ENCODE assay signal across 22 mouse cellular contexts in genomic region chr12:111087066-111087465, GRCm38 (mm10). TPM values are rescaled to one million over a fixed set of nuclear protein-coding genes. Genes with fewer than 3 reads are reported as not detected.
DNase-seq lines count a peak whose midpoint lies in the region; ATAC-seq and TF ChIP-seq lines count a peak whose summit lies in the region.
"Had no signal": no experiment of that assay in that cellular context is flagged by ENCODE, and none has a peak within 500 bp of the region (broad histone marks: within the 10 kb centered on the region; RNA-seq: fewer than 3 reads in every experiment).

No protein-coding gene starts in this region.

- H3K9ac ChIP-seq in forebrain, postnatal 0 days = no peak overlapping the region
- H3K9ac ChIP-seq: embryonic facial prominence, embryonic 13.5 days; forebrain, embryonic 13.5 days; forebrain, embryonic 15.5 days had no signal

- H3K4me3 ChIP-seq in layer of hippocampus, adult 2 months = no peak overlapping the region
- H3K4me3 ChIP-seq in forebrain, postnatal 0 days (ENCODE audit: low read depth, low read length) = no peak overlapping the region
- H3K4me3 ChIP-seq: embryonic facial prominence, embryonic 13.5 days; forebrain, embryonic 13.5 days; forebrain, embryonic 15.5 days had no signal

- no peaks in the 10 kb centered on the region for H3K27me3 ChIP-seq in forebrain, postnatal 0 days (ENCODE audit: insufficient read depth, low read length)
- H3K27me3 ChIP-seq: CH12.LX; embryonic facial prominence, embryonic 13.5 days; forebrain, embryonic 13.5 days; forebrain, embryonic 15.5 days; Patski had no signal

- peak overlapping the region; percentile 86 for H3K27ac ChIP-seq in layer of hippocampus, adult 2 months
- H3K27ac ChIP-seq in forebrain, postnatal 0 days (ENCODE audit: low read depth, low read length) = no peak overlapping the region
- H3K27ac ChIP-seq: embryonic facial prominence, embryonic 13.5 days; forebrain, embryonic 13.5 days; forebrain, embryonic 15.5 days had no signal

- no peaks in the 10 kb centered on the region for H3K9me3 ChIP-seq in forebrain, postnatal 0 days (ENCODE audit: low read length)
- H3K9me3 ChIP-seq: embryonic facial prominence, embryonic 13.5 days; forebrain, embryonic 13.5 days; forebrain, embryonic 15.5 days had no signal

- 0 out of 2 replicates have a peak, but pooled peaks cover 2% of the 10 kb centered on the region for H3K4me1 ChIP-seq in forebrain, postnatal 0 days (ENCODE audit: insufficient read depth)

- H3K36me3 ChIP-seq in forebrain, postnatal 0 days (ENCODE audit: insufficient read depth) = peaks cover 6% of the 10 kb centered on the region; the same call in 1 of the 2 replicates

- ATAC-seq in forebrain, postnatal 0 days = no peak
- ATAC-seq: activated CD4-positive, CD25-positive, alpha-beta regulatory T cell, adult 4 months; CD4-positive, CD25-positive, alpha-beta regulatory T cell, adult 4 months; forebrain, embryonic 13.5 days; forebrain, embryonic 15.5 days; Patski had no signal

- DNase-seq in heart, adult 11 months = peak; percentile 45
- DNase-seq in heart, postnatal 10 days = no peak
- no peak for DNase-seq in layer of hippocampus, adult 2 months (ENCODE audit: low spot score in 2 of 2)
- DNase-seq in layer of hippocampus, postnatal 14 days (ENCODE audit: low spot score in 2 of 2) = no peak
- DNase-seq in A20 (ENCODE audit: low read depth, low spot score) = peak; percentile 10
- no peak for DNase-seq in forebrain, postnatal 0 days
- DNase-seq: adrenal gland, adult 8-10 months; adrenal gland, postnatal 14 days; adrenal gland, postnatal 36 days; B cell, adult 2 months; cerebellum, adult 11-12 months; cerebellum, adult 2 months; cerebellum, adult 9-10 months; cerebellum, postnatal 10 days; cerebellum, postnatal 25 days had no signal

- H3K4me2 ChIP-seq in forebrain, postnatal 0 days (ENCODE audit: low read depth) = no peak overlapping the region
- H3K4me2 ChIP-seq: embryonic facial prominence, embryonic 13.5 days; forebrain, embryonic 13.5 days; forebrain, embryonic 15.5 days had no signal

- intact Hi-C loops in heart, postnatal 10 days (cut with DNase I) = loop anchor here (5.0 kb wide), 3 partner anchors 75 to 180 kb away; no protein-coding TSS in a partner anchor

- TF ChIP-seq CTCF in layer of hippocampus, adult 2 months (conservative IDR thresholded peaks at IDR 0.05) = no peak
- TF ChIP-seq CTCF in forebrain, postnatal 0 days (IDR thresholded peaks at IDR 0.05; ENCODE audit: low read depth) = no peak

- WGBS in forebrain, postnatal 0 days = 91% methylated on average over 1 of the region's 1 CpGs

RNA-seq across cellular contexts. Expression of gene Rcor1, which starts 47.9 kb away (rescaled TPM):
- total RNA-seq in heart, postnatal 10 days (2021) = 10 to 100 TPM; 25.3 to 27.9 TPM
- total RNA-seq in layer of hippocampus, adult 2 months (2021) = 10 to 100 TPM; 15.6 to 19.3 TPM
- 10 to 100 TPM; 17.6 to 19.2 TPM for total RNA-seq in layer of hippocampus, postnatal 14 days (2021)
- 14.0 and 16.2 TPM in 2 replicates for total RNA-seq in forebrain, postnatal 0 days (2014; rRNA removed)
- 3.2 and 4.3 TPM in 2 replicates for polyA plus RNA-seq in forebrain, postnatal 0 days (2015; fragmentation: Nextera tagmentation; extraction: Ambion mirVana)

Comparison
In these comparisons a context has a peak if more than half of its experiments do, and no peak if none do; other contexts are left out.
1. DNase-seq: peak in heart, adult 11 months (single experiment) and A20 (single experiment); none in heart, postnatal 10 days (0 of 2), layer of hippocampus, adult 2 months (0 of 2), layer of hippocampus, postnatal 14 days (0 of 2) and forebrain, postnatal 0 days (single experiment).